Mouse (Mus musculus): ENCODE data around the gene Arhgap22. TPM values are rescaled to one million over a fixed set of nuclear protein-coding genes. Genes with fewer than 3 reads are reported as not detected.

The Arhgap22 gene
- total and polyA plus RNA-seq, 2 experiments from 2014 or later = 1.5 to 4.2 TPM

- no peak for DNase-seq (ENCODE audit: low spot score)
Observed at GRCm38 (mm10) chr14:33185068-33185800, 28.6 kb upstream of the Arhgap22 start, which contains the start of gene Wdfy4. Gene Wdfy4, minus strand, starts transcription at chr14:33185508.

GRCm38 (mm10) chr14:33187201-33187600, 26.6 kb upstream of the Arhgap22 start:
- no peak for ATAC-seq (ENCODE audit: insufficient read depth, low read depth)
- H3K9ac ChIP-seq (replicated peaks; ENCODE audit: low read depth, low read length) = no peak overlapping the region
- no peak for DNase-seq (ENCODE audit: low spot score)
- no peak for TF ChIP-seq CTCF (IDR thresholded peaks at IDR 0.05; ENCODE audit: low read depth)
- no peak for TF ChIP-seq EP300 (IDR thresholded peaks at IDR 0.05; ENCODE audit: low read depth)
- no peaks in the 10 kb centered on the region for H3K4me1 ChIP-seq (ENCODE audit: control insufficient read depth, insufficient read depth)
- WGBS = 63% methylated on average over 4 of the region's 4 CpGs
- H3K9me3 ChIP-seq (replicated peaks; ENCODE audit: control insufficient read depth, low read length) = no peaks in the 10 kb centered on the region
- no peak overlapping the region for H3K4me2 ChIP-seq (ENCODE audit: low read depth, low read length)
- no peaks in the 10 kb centered on the region for H3K27me3 ChIP-seq (ENCODE audit: control insufficient read depth, insufficient read depth, low read length)
- no peaks in the 10 kb centered on the region for H3K36me3 ChIP-seq (replicated peaks; ENCODE audit: control insufficient read depth, insufficient read depth, low read length)
- no peak overlapping the region for H3K4me3 ChIP-seq (ENCODE audit: low read depth, low read length)
- no peak overlapping the region for H3K27ac ChIP-seq (ENCODE audit: low read depth)

More at GRCm38 (mm10) chr14:33185068-33185800, 28.6 kb upstream of the Arhgap22 start, which contains the start of gene Wdfy4:
- no peak within 1 kb of the TSS for H3K9ac ChIP-seq (replicated peaks; ENCODE audit: low read depth, low read length)
- H3K9me3 ChIP-seq (replicated peaks; ENCODE audit: control insufficient read depth, low read length) = no peaks in the 10 kb centered on the region
- H3K27ac ChIP-seq (ENCODE audit: low read depth) = no peak within 1 kb of the TSS
- no peaks in the 10 kb centered on the region for H3K36me3 ChIP-seq (replicated peaks; ENCODE audit: control insufficient read depth, insufficient read depth, low read length)
- no peak within 1 kb of the TSS for H3K4me3 ChIP-seq (ENCODE audit: low read depth, low read length)
- ATAC-seq (ENCODE audit: insufficient read depth, low read depth) = no peak
- WGBS = 77% methylated on average over 11 of the region's 11 CpGs
- no peak within 1 kb of the TSS for H3K4me2 ChIP-seq (ENCODE audit: low read depth, low read length)
- H3K27me3 ChIP-seq (ENCODE audit: control insufficient read depth, insufficient read depth, low read length) = no peaks in the 10 kb centered on the region
- H3K4me1 ChIP-seq (ENCODE audit: control insufficient read depth, insufficient read depth) = no peaks in the 10 kb centered on the region
- TF ChIP-seq CTCF (IDR thresholded peaks at IDR 0.05; ENCODE audit: low read depth) (no peak), EP300 (IDR thresholded peaks at IDR 0.05; ENCODE audit: low read depth) (no peak)

GRCm38 (mm10) chr14:33189230-33189629, 24.6 kb upstream of the Arhgap22 start:
- DNase-seq (ENCODE audit: low spot score) = no peak
- no peak for TF ChIP-seq EP300 (IDR thresholded peaks at IDR 0.05; ENCODE audit: low read depth)

GRCm38 (mm10) chr14:33189849-33190423, 23.9 kb upstream of the Arhgap22 start:
- ATAC-seq (ENCODE audit: insufficient read depth, low read depth) (no peak), DNase-seq (ENCODE audit: low spot score) (no peak)
- Histone ChIP-seq H3K9ac (replicated peaks; ENCODE audit: low read depth, low read length) (no peak overlapping the region), H3K4me1 (ENCODE audit: control insufficient read depth, insufficient read depth) (0 out of 2 replicates have a peak, but pooled peaks cover 3% of the 10 kb centered on the region), H3K4me3 (ENCODE audit: low read depth, low read length) (no peak overlapping the region), H3K27ac (ENCODE audit: low read depth) (no peak overlapping the region), H3K9me3 (replicated peaks; ENCODE audit: control insufficient read depth, low read length) (no peaks in the 10 kb centered on the region), H3K36me3 (replicated peaks; ENCODE audit: control insufficient read depth, insufficient read depth, low read length) (no peaks in the 10 kb centered on the region), H3K27me3 (ENCODE audit: control insufficient read depth, insufficient read depth, low read length) (no peaks in the 10 kb centered on the region), H3K4me2 (ENCODE audit: low read depth, low read length) (no peak overlapping the region)
- WGBS = 88% methylated on average over 21 of the region's 21 CpGs
- TF ChIP-seq EP300 (IDR thresholded peaks at IDR 0.05; ENCODE audit: low read depth) (no peak), CTCF (IDR thresholded peaks at IDR 0.05; ENCODE audit: low read depth) (no peak)

More at GRCm38 (mm10) chr14:33189230-33189629, 24.6 kb upstream of the Arhgap22 start:
- Histone ChIP-seq H3K9me3 (replicated peaks; ENCODE audit: control insufficient read depth, low read length) (no peaks in the 10 kb centered on the region), H3K27ac (ENCODE audit: low read depth) (no peak overlapping the region), H3K4me1 (ENCODE audit: control insufficient read depth, insufficient read depth) (0 out of 2 replicates have a peak, but pooled peaks cover 3% of the 10 kb centered on the region), H3K27me3 (ENCODE audit: control insufficient read depth, insufficient read depth, low read length) (no peaks in the 10 kb centered on the region), H3K9ac (replicated peaks; ENCODE audit: low read depth, low read length) (no peak overlapping the region), H3K4me3 (ENCODE audit: low read depth, low read length) (no peak overlapping the region), H3K4me2 (ENCODE audit: low read depth, low read length) (no peak overlapping the region), H3K36me3 (replicated peaks; ENCODE audit: control insufficient read depth, insufficient read depth, low read length) (no peaks in the 10 kb centered on the region)
- 70% methylated on average over 10 of the region's 10 CpGs for WGBS
- ATAC-seq (ENCODE audit: insufficient read depth, low read depth) = no peak

- WGBS = 74% methylated on average over 1 of the region's 1 CpGs
- no peak overlapping the region for H3K4me2 ChIP-seq (ENCODE audit: low read depth, low read length)
- H3K4me3 ChIP-seq (ENCODE audit: low read depth, low read length) = no peak overlapping the region
- no peaks in the 10 kb centered on the region for H3K9me3 ChIP-seq (replicated peaks; ENCODE audit: control insufficient read depth, low read length)
- H3K27ac ChIP-seq (ENCODE audit: low read depth) = no peak overlapping the region
- no peaks in the 10 kb centered on the region for H3K27me3 ChIP-seq (ENCODE audit: control insufficient read depth, insufficient read depth, low read length)
- 0 out of 2 replicates have a peak, but pooled peaks cover 3% of the 10 kb centered on the region for H3K4me1 ChIP-seq (ENCODE audit: control insufficient read depth, insufficient read depth)
- DNase-seq (ENCODE audit: low spot score) (no peak), ATAC-seq (ENCODE audit: insufficient read depth, low read depth) (no peak)
- no peak for TF ChIP-seq CTCF (IDR thresholded peaks at IDR 0.05; ENCODE audit: low read depth)
- TF ChIP-seq EP300 (IDR thresholded peaks at IDR 0.05; ENCODE audit: low read depth) = no peak
- no peak overlapping the region for H3K9ac ChIP-seq (replicated peaks; ENCODE audit: low read depth, low read length)
- no peaks in the 10 kb centered on the region for H3K36me3 ChIP-seq (replicated peaks; ENCODE audit: control insufficient read depth, insufficient read depth, low read length)
Observed at GRCm38 (mm10) chr14:33190646-33191045, 23.2 kb upstream of the Arhgap22 start.
